Mouse (Mus musculus) embryonic facial prominence, embryonic 14.5 days (tissue): Measurements from ENCODE around the gene Dph7. TPM values are rescaled to one million over a fixed set of nuclear protein-coding genes. Genes with fewer than 3 reads are reported as not detected.
A peak's percentile ranks its signal among the peaks of the same experiment; 100 is the strongest.
"Not testable (repeated sequence)": the region's sequence is repeated elsewhere in the genome, so short reads cannot be mapped to it uniquely, and the experiment has no call there.

Source experiments
- ATAC-seq: fragments of 200-750 bp; cut with Nextera tagmentation; 2 replicates; pipeline ENCODE4 v1.8.0; 2017; ENCODE audit warnings: low read depth, moderate number of reproducible peaks, moderate TSS enrichment
- DNase-seq: peaks from one replicate; pipeline ENCODE4 v3.0.0-alpha.2; 2015; ENCODE audit warnings: low spot score
- H3K27ac ChIP-seq: fragments of 300-500 bp; sonication (generic); replicated peaks from 2 replicates; pipeline ENCODE4 v1.5.1; 2014; ENCODE audit warnings: low read depth, mild to moderate bottlenecking, low read length, moderate library complexity
- H3K27me3 ChIP-seq: fragments of 300-500 bp; sonication (generic); replicated peaks from 2 replicates; pipeline ENCODE4 v1.6.1; 2014; ENCODE audit warnings: low read length; ENCODE audit not compliant: control insufficient read depth, insufficient read depth
- H3K36me3 ChIP-seq: fragments of 300-500 bp; sonication (generic); 2 replicates; pipeline ENCODE4 v1.6.1; 2014; ENCODE audit warnings: low read length, mixed read lengths; ENCODE audit not compliant: control insufficient read depth, insufficient read depth
- H3K4me1 ChIP-seq: fragments of 300-500 bp; sonication (generic); 2 replicates; pipeline ENCODE4 v1.6.1; 2014; ENCODE audit warnings: antibody characterized with exemption, low read length; ENCODE audit not compliant: control insufficient read depth, insufficient read depth
- H3K4me2 ChIP-seq: fragments of 300-500 bp; sonication (generic); 2 replicates; pipeline ENCODE4 v1.6.1; 2014; ENCODE audit warnings: low read depth, mild to moderate bottlenecking, low read length, moderate library complexity, mixed read lengths
- H3K4me3 ChIP-seq: fragments of 300-500 bp; sonication (generic); 2 replicates; pipeline ENCODE4 v1.5.1; 2014; ENCODE audit warnings: low read depth, mild to moderate bottlenecking, low read length
- H3K9ac ChIP-seq: fragments of 300-500 bp; sonication (generic); 2 replicates; pipeline ENCODE4 v1.6.1; 2014; ENCODE audit warnings: low read depth, mild to moderate bottlenecking, low read length, moderate library complexity, mixed read lengths
- H3K9me3 ChIP-seq: fragments of 300-500 bp; sonication (generic); 2 replicates; pipeline ENCODE4 v1.6.1; 2016; ENCODE audit warnings: low read length; ENCODE audit not compliant: control insufficient read depth
- WGBS: fragments of 180-500 bp; shearing (Covaris S2); extraction: QIAGEN DNeasy Blood & Tissue Kit; methylation state at CpG from one replicate; pipeline ENCODE4 v1.1.7; 2014; 5-methylcytosine and 5-hydroxymethylcytosine counted together
- polyA plus RNA-seq: library from polyadenylated mRNA; unstranded; fragments of >200 nt; fragmentation: Nextera tagmentation; extraction: Ambion mirVana; gene quantifications from 2 replicates; pipeline ENCODE4 v1.2.1, GENCODE M21; 2014

The Dph7 gene
- polyA plus RNA-seq, 1 experiment from 2014 or later, result 24.1 TPM

GRCm38 (mm10) chr2:24926965-24927358 lies 35.2 kb upstream of the Dph7 start:
- Histone ChIP-seq H3K27me3 (no peaks in the 10 kb centered on the region), H3K4me2 (no peak overlapping the region), H3K27ac (no peak overlapping the region), H3K36me3 (0 out of 2 replicates have a peak, but pooled peaks cover 5% of the 10 kb centered on the region), H3K4me1 (no peaks in the 10 kb centered on the region), H3K9ac (no peak overlapping the region), H3K4me3 (no peak overlapping the region), H3K9me3 (no peaks in the 10 kb centered on the region)
- no peak for DNase-seq
- WGBS, result 66% methylated on average over 7 of the region's 7 CpGs
- no peak for ATAC-seq

GRCm38 (mm10) chr2:24927810-24928479 lies 34.3 kb upstream of the Dph7 start:
- Histone ChIP-seq H3K4me2 (no peak overlapping the region), H3K4me3 (no peak overlapping the region), H3K4me1 (no peaks in the 10 kb centered on the region), H3K9me3 (no peaks in the 10 kb centered on the region), H3K27me3 (no peaks in the 10 kb centered on the region), H3K36me3 (0 out of 2 replicates have a peak, but pooled peaks cover 5% of the 10 kb centered on the region), H3K9ac (no peak overlapping the region), H3K27ac (peak overlapping the region; percentile 53; the same call in 1 of the 2 replicates)
- DNase-seq (peak; percentile 86), ATAC-seq (peak; percentile 90)
- 55% methylated on average over 2 of the region's 4 CpGs for WGBS

GRCm38 (mm10) chr2:24929119-24929518 lies 33.1 kb upstream of the Dph7 start:
- Histone ChIP-seq H3K36me3 (0 out of 2 replicates have a peak, but pooled peaks cover 5% of the 10 kb centered on the region), H3K4me1 (peaks cover under 1% of the 10 kb centered on the region; the same call in 1 of the 2 replicates), H3K27me3 (no peaks in the 10 kb centered on the region), H3K27ac (no peak overlapping the region), H3K4me3 (no peak overlapping the region), H3K9ac (no peak overlapping the region), H3K9me3 (no peaks in the 10 kb centered on the region), H3K4me2 (no peak overlapping the region)
- ATAC-seq, result no peak
- 59% methylated on average over 2 of the region's 2 CpGs for WGBS
- peak; percentile 31 for DNase-seq

GRCm38 (mm10) chr2:24929593-24929992 lies 32.6 kb upstream of the Dph7 start:
- H3K9ac ChIP-seq, result no peak overlapping the region
- DNase-seq, result no peak
- no peak overlapping the region for H3K4me3 ChIP-seq
- no peak overlapping the region for H3K4me2 ChIP-seq
- 89% methylated on average over 5 of the region's 5 CpGs for WGBS
- H3K27ac ChIP-seq, result no peak overlapping the region
- 0 out of 2 replicates have a peak, but pooled peaks cover 5% of the 10 kb centered on the region for H3K36me3 ChIP-seq
- ATAC-seq, result no peak
- H3K4me1 ChIP-seq, result peaks cover 5% of the 10 kb centered on the region; the same call in 1 of the 2 replicates
- no peaks in the 10 kb centered on the region for H3K9me3 ChIP-seq
- H3K27me3 ChIP-seq, result no peaks in the 10 kb centered on the region

- Histone ChIP-seq H3K27me3 (no peaks in the 10 kb centered on the region), H3K9me3 (no peaks in the 10 kb centered on the region), H3K4me2 (peak overlapping the region; percentile 89), H3K36me3 (no peaks in the 10 kb centered on the region), H3K4me3 (peak overlapping the region; percentile 63), H3K9ac (peak overlapping the region; percentile 71), H3K27ac (no peak overlapping the region; the same call in 1 of the 2 replicates), H3K4me1 (peaks cover 5% of the 10 kb centered on the region; the same call in 1 of the 2 replicates)
- 5% methylated on average over 13 of the region's 19 CpGs for WGBS
- DNase-seq (no peak), ATAC-seq (peak; percentile 27)
These were observed 27.7 kb upstream of the Dph7 start for GRCm38 (mm10) chr2:24934441-24934963.

GRCm38 (mm10) chr2:24935057-24935796 lies 27.0 kb upstream of the Dph7 start, which contains the start of gene Arrdc1:
Arrdc1 (minus strand) TSS chr2:24935252.
- H3K4me2 ChIP-seq, result peak within 1 kb of the TSS; percentile 89
- H3K4me1 ChIP-seq, result peaks cover 5% of the 10 kb centered on the region; the same call in 1 of the 2 replicates
- no peaks in the 10 kb centered on the region for H3K9me3 ChIP-seq
- DNase-seq (peak; percentile 97), ATAC-seq (peak; percentile 94)
- WGBS, result 2% methylated on average over 29 of the region's 49 CpGs
- no peaks in the 10 kb centered on the region for H3K36me3 ChIP-seq
- H3K27ac ChIP-seq, result no peak within 1 kb of the TSS; the same call in 1 of the 2 replicates
- H3K27me3 ChIP-seq, result no peaks in the 10 kb centered on the region
- H3K4me3 ChIP-seq, result peak within 1 kb of the TSS; percentile 63
- peak within 1 kb of the TSS; percentile 71 for H3K9ac ChIP-seq

GRCm38 (mm10) chr2:24942092-24942491 lies 20.1 kb upstream of the Dph7 start:
- H3K9me3 ChIP-seq, result no peaks in the 10 kb centered on the region
- no peaks in the 10 kb centered on the region for H3K4me1 ChIP-seq
- H3K36me3 ChIP-seq, result no peaks in the 10 kb centered on the region
- H3K9ac ChIP-seq, result no peak overlapping the region
- H3K4me3 ChIP-seq, result no peak overlapping the region
- no peak overlapping the region for H3K4me2 ChIP-seq
- H3K27me3 ChIP-seq, result no peaks in the 10 kb centered on the region
- no peak for ATAC-seq
- H3K27ac ChIP-seq, result no peak overlapping the region
- WGBS, result 82% methylated on average over 4 of the region's 4 CpGs
- DNase-seq, result no peak

GRCm38 (mm10) chr2:24944304-24944703 lies 17.9 kb upstream of the Dph7 start:
- not testable (repeated sequence) for H3K9ac ChIP-seq, H3K36me3 ChIP-seq, H3K27me3 ChIP-seq, H3K4me1 ChIP-seq, H3K9me3 ChIP-seq, H3K4me3 ChIP-seq, ATAC-seq, H3K4me2 ChIP-seq, H3K27ac ChIP-seq
- peak; percentile 54 for DNase-seq
- 48% methylated on average over 2 of the region's 2 CpGs for WGBS
